Mouse (Mus musculus) midbrain, embryonic 11.5 days (tissue): ENCODE measurements around the gene Rbak. TPM values are rescaled to one million over a fixed set of nuclear protein-coding genes. Genes with fewer than 3 reads are reported as not detected.
"Not testable (repeated sequence)": the region's sequence is repeated elsewhere in the genome, so short reads cannot be mapped to it uniquely, and the experiment has no call there.

Source experiments
- ATAC-seq: fragments of 200-750 bp; cut with Nextera tagmentation; 2 replicates; pipeline ENCODE4 v1.8.0; 2017; ENCODE audit warnings: moderate TSS enrichment, moderate library complexity; ENCODE audit not compliant: low FRiP score
- DNase-seq: peaks from one replicate; pipeline ENCODE4 v3.0.0; 2015; ENCODE audit warnings: low spot score; ENCODE audit errors: missing footprints
- H3K27ac ChIP-seq: fragments of 300-500 bp; sonication (generic); 2 replicates; pipeline ENCODE4 v1.5.1; 2014; ENCODE audit warnings: low read depth, low read length
- H3K27me3 ChIP-seq: fragments of 300-500 bp; sonication (generic); 2 replicates; pipeline ENCODE4 v1.6.1; 2014; ENCODE audit warnings: mild to moderate bottlenecking, low read length, moderate library complexity, mixed read lengths; ENCODE audit not compliant: control insufficient read depth, insufficient read depth
- H3K36me3 ChIP-seq: fragments of 300-500 bp; sonication (generic); 2 replicates; pipeline ENCODE4 v1.6.1; 2014; ENCODE audit warnings: mild to moderate bottlenecking, low read length, moderate library complexity, mixed read lengths; ENCODE audit not compliant: control insufficient read depth, insufficient read depth
- H3K4me1 ChIP-seq: fragments of 300-500 bp; sonication (generic); 2 replicates; pipeline ENCODE4 v1.6.1; 2014; ENCODE audit warnings: low read length; ENCODE audit not compliant: control insufficient read depth, insufficient read depth
- H3K4me2 ChIP-seq: fragments of 300-500 bp; sonication (generic); 2 replicates; pipeline ENCODE4 v1.6.1; 2014; ENCODE audit warnings: mild to moderate bottlenecking, moderate library complexity
- H3K4me3 ChIP-seq: fragments of 300-500 bp; sonication (generic); 2 replicates; pipeline ENCODE4 v1.5.1; 2014; ENCODE audit warnings: low read depth, low read length
- H3K9ac ChIP-seq: fragments of 300-500 bp; sonication (generic); 2 replicates; pipeline ENCODE4 v1.6.1; 2014; ENCODE audit warnings: low read length
- H3K9me3 ChIP-seq: fragments of 300-500 bp; sonication (generic); 2 replicates; pipeline ENCODE4 v1.6.1; 2016; ENCODE audit warnings: low read length; ENCODE audit not compliant: control insufficient read depth
- WGBS: fragments of 180-500 bp; shearing (Covaris S2); extraction: QIAGEN DNeasy Blood & Tissue Kit; methylation state at CpG from one replicate; pipeline ENCODE4 v1.1.7; 2014; 5-methylcytosine and 5-hydroxymethylcytosine counted together
- polyA plus RNA-seq: library from polyadenylated mRNA; unstranded; fragments of >200 nt; fragmentation: Nextera tagmentation; extraction: Ambion mirVana; gene quantifications from 2 replicates; pipeline ENCODE4 v1.2.1, GENCODE M21; 2014

The Rbak gene
- 10.8 and 11.9 TPM in 2 replicates for polyA plus RNA-seq

GRCm38 (mm10) chr5:143180255-143181076 lies at the start of gene Rbak, which contains the start of gene Spdye4b:
Gene Rbak, minus strand, starts transcription at chr5:143180775.
Gene Spdye4b, plus strand, starts transcription at chr5:143181017.
- peak within 1 kb of the TSS; percentile 86 for H3K9ac ChIP-seq
- H3K4me3 ChIP-seq, result peak within 1 kb of the TSS; percentile 68
- H3K4me2 ChIP-seq, result peak within 1 kb of the TSS; percentile 80
- peak within 1 kb of the TSS; percentile 60 for H3K27ac ChIP-seq
- peaks cover 4% of the 10 kb centered on the region; the same call in 1 of the 2 replicates for H3K9me3 ChIP-seq
- peaks cover 10% of the 10 kb centered on the region for H3K4me1 ChIP-seq
- WGBS, result under 1% methylated on average over 58 of the region's 58 CpGs
- ATAC-seq (peak; percentile 95), DNase-seq (peak; percentile 99)
- H3K36me3 ChIP-seq, result peaks cover 13% of the 10 kb centered on the region
- H3K27me3 ChIP-seq, result no peaks in the 10 kb centered on the region

GRCm38 (mm10) chr5:143226790-143227189 lies 46.2 kb upstream of the Rbak start, which contains the start of gene Spdye4a:
Gene Spdye4a, minus strand, starts transcription at chr5:143226890.
- H3K4me3 ChIP-seq, result no peak within 1 kb of the TSS
- no peaks in the 10 kb centered on the region for H3K4me1 ChIP-seq
- ATAC-seq (no peak), DNase-seq (no peak)
- H3K9me3 ChIP-seq, result peaks cover 5% of the 10 kb centered on the region; the same call in 1 of the 2 replicates
- no peak within 1 kb of the TSS for H3K27ac ChIP-seq
- no peak within 1 kb of the TSS for H3K9ac ChIP-seq
- 84% methylated on average over 3 of the region's 3 CpGs for WGBS
- H3K36me3 ChIP-seq, result no peaks in the 10 kb centered on the region
- no peaks in the 10 kb centered on the region for H3K27me3 ChIP-seq
- no peak within 1 kb of the TSS for H3K4me2 ChIP-seq

GRCm38 (mm10) chr5:143222287-143222686 lies 41.7 kb upstream of the Rbak start:
- H3K9ac ChIP-seq, result no peak overlapping the region
- 89% methylated on average over 1 of the region's 1 CpGs for WGBS
- no peaks in the 10 kb centered on the region for H3K4me1 ChIP-seq
- H3K4me3 ChIP-seq, result no peak overlapping the region
- no peak for DNase-seq
- no peak for ATAC-seq
- H3K4me2 ChIP-seq, result no peak overlapping the region
- H3K36me3 ChIP-seq, result no peaks in the 10 kb centered on the region
- H3K27me3 ChIP-seq, result no peaks in the 10 kb centered on the region
- no peak overlapping the region for H3K27ac ChIP-seq
- no peaks in the 10 kb centered on the region for H3K9me3 ChIP-seq

- H3K9ac ChIP-seq, result no peak overlapping the region
- ATAC-seq (no peak), DNase-seq (no peak)
- H3K27ac ChIP-seq, result no peak overlapping the region
- H3K4me3 ChIP-seq, result no peak overlapping the region
- no peaks in the 10 kb centered on the region for H3K27me3 ChIP-seq
- no peaks in the 10 kb centered on the region for H3K4me1 ChIP-seq
- 81% methylated on average over 5 of the region's 5 CpGs for WGBS
- no peak overlapping the region for H3K4me2 ChIP-seq
- H3K36me3 ChIP-seq, result no peaks in the 10 kb centered on the region
- H3K9me3 ChIP-seq, result no peaks in the 10 kb centered on the region
Measured at GRCm38 (mm10) chr5:143220996-143221395, 40.4 kb upstream of the Rbak start.

GRCm38 (mm10) chr5:143213832-143214231 lies 33.3 kb upstream of the Rbak start:
- Histone ChIP-seq H3K36me3 (no peaks in the 10 kb centered on the region), H3K27me3 (no peaks in the 10 kb centered on the region), H3K9ac (no peak overlapping the region), H3K4me2 (no peak overlapping the region), H3K4me1 (no peaks in the 10 kb centered on the region), H3K4me3 (no peak overlapping the region), H3K27ac (no peak overlapping the region), H3K9me3 (peaks cover under 1% of the 10 kb centered on the region; the same call in 1 of the 2 replicates)
- DNase-seq (no peak), ATAC-seq (no peak)
- 93% methylated on average over 2 of the region's 2 CpGs for WGBS

GRCm38 (mm10) chr5:143205015-143205414 lies 24.4 kb upstream of the Rbak start:
- WGBS, result 72% methylated on average over 3 of the region's 3 CpGs
- no peaks in the 10 kb centered on the region for H3K4me1 ChIP-seq
- no peaks in the 10 kb centered on the region for H3K27me3 ChIP-seq
- no peaks in the 10 kb centered on the region for H3K36me3 ChIP-seq
- H3K9me3 ChIP-seq, result peaks cover 4% of the 10 kb centered on the region; the same call in 1 of the 2 replicates
- ATAC-seq, result no peak
- no peak overlapping the region for H3K9ac ChIP-seq
- no peak for DNase-seq
- H3K27ac ChIP-seq, result no peak overlapping the region
- no peak overlapping the region for H3K4me2 ChIP-seq
- no peak overlapping the region for H3K4me3 ChIP-seq

GRCm38 (mm10) chr5:143196506-143196905 lies 15.9 kb upstream of the Rbak start:
- H3K9me3 ChIP-seq, result no peaks in the 10 kb centered on the region
- H3K4me2 ChIP-seq, result no peak overlapping the region
- ATAC-seq (no peak), DNase-seq (no peak)
- no peak overlapping the region for H3K27ac ChIP-seq
- 91% methylated on average over 4 of the region's 4 CpGs for WGBS
- H3K4me3 ChIP-seq, result no peak overlapping the region
- H3K9ac ChIP-seq, result no peak overlapping the region
- no peaks in the 10 kb centered on the region for H3K27me3 ChIP-seq
- no peaks in the 10 kb centered on the region for H3K4me1 ChIP-seq
- H3K36me3 ChIP-seq, result no peaks in the 10 kb centered on the region

GRCm38 (mm10) chr5:143195166-143195565 lies 14.6 kb upstream of the Rbak start:
- ATAC-seq, result no peak
- no peak overlapping the region for H3K9ac ChIP-seq
- H3K27ac ChIP-seq, result no peak overlapping the region
- H3K4me2 ChIP-seq, result no peak overlapping the region
- H3K9me3 ChIP-seq, result no peaks in the 10 kb centered on the region
- DNase-seq, result no peak
- H3K4me1 ChIP-seq, result no peaks in the 10 kb centered on the region
- no peak overlapping the region for H3K4me3 ChIP-seq
- H3K27me3 ChIP-seq, result no peaks in the 10 kb centered on the region
- H3K36me3 ChIP-seq, result no peaks in the 10 kb centered on the region
- WGBS, result 77% methylated on average over 2 of the region's 2 CpGs

- WGBS, result 78% methylated on average over 8 of the region's 8 CpGs
- H3K4me2 ChIP-seq, H3K4me1 ChIP-seq, H3K27ac ChIP-seq, H3K9me3 ChIP-seq, H3K36me3 ChIP-seq, DNase-seq, H3K9ac ChIP-seq, ATAC-seq, H3K27me3 ChIP-seq, H3K4me3 ChIP-seq: not testable (repeated sequence)
Measured at GRCm38 (mm10) chr5:143194747-143195146, 14.2 kb upstream of the Rbak start.
